Mouse (Mus musculus) kidney, adult 8-10 months (tissue): Measurements from ENCODE around the gene Vmn2r87.
"Not testable (repeated sequence)": the region's sequence is repeated elsewhere in the genome, so short reads cannot be mapped to it uniquely, and the experiment has no call there.

ENCODE experiments used
- DNase-seq, 2 experiments: peaks; one replicate each; pipeline ENCODE4 v3.0.0; 2022

The Vmn2r87 gene

DNA sequence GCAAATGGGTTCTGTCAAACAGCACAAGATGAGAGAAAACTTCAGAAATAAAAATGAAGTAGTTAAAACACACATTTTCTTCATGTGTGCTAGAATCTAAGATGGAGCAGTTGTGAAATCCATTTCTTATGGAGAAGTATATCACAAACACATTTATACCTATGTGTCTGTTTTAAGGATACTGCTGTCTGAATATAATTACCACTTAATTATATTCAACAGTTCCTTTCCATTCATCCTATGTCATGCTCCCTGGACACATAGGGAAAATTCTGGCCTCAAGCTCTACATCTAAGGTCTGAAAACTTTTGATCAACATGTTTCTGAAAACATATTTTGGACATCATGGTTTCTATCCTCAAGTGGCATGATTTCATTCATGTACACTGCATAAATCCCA, at the start of gene Vmn2r87:
TSS of gene Vmn2r87 (minus strand) at position 101 of the 400 bp plus-strand sequence.
- DNase-seq = no peak

- peak in 1 of 2 experiments; percentile 33 for DNase-seq
These were observed 47.1 kb upstream of the Vmn2r87 start for GRCm38 (mm10) chr10:130544331-130544730.

- DNase-seq = peak; percentile 81 to 85
These were observed 44.9 kb upstream of the Vmn2r87 start for GRCm38 (mm10) chr10:130541931-130542691.

DNA sequence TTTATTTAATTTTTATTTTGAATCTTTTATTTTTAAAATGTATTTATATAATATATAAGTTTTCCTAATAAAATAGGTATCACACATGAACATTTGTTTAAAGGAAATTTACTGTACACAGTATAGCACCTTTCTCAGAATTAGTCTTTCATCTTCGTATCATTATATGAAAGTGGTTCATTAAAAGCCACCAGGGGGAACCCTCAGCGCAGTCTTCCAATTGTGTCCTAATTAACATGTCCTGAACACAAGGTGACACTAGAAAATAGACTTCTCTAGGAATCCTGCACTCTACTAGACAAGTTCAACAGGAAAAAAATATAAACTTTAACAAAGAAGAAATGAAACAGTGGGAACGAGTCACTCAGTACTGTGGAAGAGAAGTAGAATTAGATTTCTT, 38.9 kb upstream of the Vmn2r87 start:
- peak; percentile 31 for DNase-seq

DNA sequence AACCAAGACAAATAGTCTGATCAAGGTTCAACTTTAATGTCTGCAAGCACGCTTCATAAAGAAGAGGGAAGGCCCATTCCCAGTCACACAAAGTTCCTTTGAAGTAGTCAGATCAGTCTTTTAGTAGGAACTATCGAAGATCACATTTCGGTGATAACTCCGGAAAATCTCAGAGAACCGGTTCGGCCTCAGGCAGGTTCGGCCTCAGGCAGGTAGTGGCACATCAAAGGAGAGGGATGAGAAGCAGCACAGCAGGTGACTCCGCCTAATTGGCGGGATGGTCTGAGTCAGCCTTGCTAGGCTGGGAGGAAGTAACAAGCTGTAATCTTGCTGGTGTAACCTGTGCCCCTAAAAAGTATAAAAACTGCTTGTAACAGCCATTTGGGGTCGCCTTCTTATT, 30.7 kb upstream of the Vmn2r87 start:
- DNase-seq = no peak

DNA sequence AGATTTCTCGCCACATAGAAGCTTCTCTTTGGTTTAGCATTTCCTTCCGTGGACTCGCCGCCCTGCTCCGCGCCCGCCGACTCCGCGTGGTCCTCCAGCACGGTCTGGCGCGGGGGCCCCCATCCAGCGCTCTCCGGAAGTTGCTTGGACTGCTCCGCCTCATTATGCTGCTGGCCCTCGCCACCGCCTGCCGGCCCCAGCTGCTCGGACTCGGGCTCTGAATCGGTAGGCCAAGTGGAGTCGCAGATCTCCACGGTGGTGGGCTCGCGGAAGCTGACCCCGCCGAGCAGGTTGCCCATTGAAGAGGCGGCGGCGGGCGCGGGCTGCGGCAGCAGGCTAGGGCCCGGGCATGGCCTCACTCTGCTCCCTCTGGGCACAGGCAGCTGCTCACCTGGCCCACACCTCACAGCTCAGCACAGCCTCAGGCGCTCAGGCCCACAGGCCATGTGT, 26.9 kb downstream of the Vmn2r87 start:
- peak in 1 of 2 experiments; percentile 1 for DNase-seq

- not testable (repeated sequence) for DNase-seq
These were observed 41.2 kb downstream of the Vmn2r87 start, which contains the start of gene Vmn2r86 for GRCm38 (mm10) chr10:130455950-130456349. Gene Vmn2r86 (minus strand): TSS chr10:130456050.

DNA sequence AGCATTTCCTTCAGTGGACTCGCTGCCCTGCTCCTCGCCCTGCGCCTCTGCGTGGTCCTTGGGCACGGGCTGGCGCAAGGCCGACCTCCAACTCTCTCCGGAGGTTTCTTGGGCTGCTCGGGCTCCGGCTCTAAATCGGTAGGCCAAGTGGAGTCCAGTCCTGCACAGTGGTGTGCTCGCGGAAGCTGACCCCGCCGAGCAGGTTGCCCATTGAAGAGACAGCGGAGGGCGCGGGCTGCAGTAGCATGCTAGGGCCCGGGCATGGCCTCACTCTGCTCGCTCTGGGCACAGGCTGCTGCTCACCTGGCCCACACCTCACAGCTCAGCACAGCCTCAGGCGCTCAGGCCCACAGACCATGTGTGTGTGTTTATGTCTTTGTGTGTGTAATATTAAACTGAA, 52.4 kb downstream of the Vmn2r87 start:
- DNase-seq = no peak

- DNase-seq = not testable (repeated sequence)
These were observed 62.9 kb downstream of the Vmn2r87 start for GRCm38 (mm10) chr10:130434185-130434898.

- not testable (repeated sequence) for DNase-seq
These were observed 67.6 kb downstream of the Vmn2r87 start, which contains the start of gene Vmn2r85 for GRCm38 (mm10) chr10:130429603-130430002. Gene Vmn2r85 (minus strand): TSS chr10:130429703.

GRCm38 (mm10) chr10:130422368-130422767, 74.8 kb downstream of the Vmn2r87 start:
- not testable (repeated sequence) for DNase-seq
